Mouse (Mus musculus) adrenal gland, adult 18-20 months (tissue): Measurements from ENCODE around the gene Slc25a1. TPM values are rescaled to one million over a fixed set of nuclear protein-coding genes. Genes with fewer than 3 reads are reported as not detected.

Experiments used
- DNase-seq, 2 experiments: peaks; one replicate each; pipeline ENCODE4 v3.0.0; 2021 to 2022; ENCODE audit warnings: low spot score in 2 of 2
- total RNA-seq, 2 experiments: library from RNA; stranded (reverse); gene quantifications; 1 replicate in 1 of 2; 2 replicates in 1 of 2; pipeline ENCODE4 v1.2.3; 2021

Slc25a1 gene
- total RNA-seq, 2 experiments from 2014 or later, result 368 to 895 TPM

GRCm38 (mm10) chr16:17927351-17928082 lies 502 bp downstream of the Slc25a1 start:
- DNase-seq, result peak; percentile 36 to 52

GRCm38 (mm10) chr16:17922163-17922538 lies 5.9 kb downstream of the Slc25a1 start:
- DNase-seq, result no peak

GRCm38 (mm10) chr16:17921325-17922162 lies 6.5 kb downstream of the Slc25a1 start:
- DNase-seq, result peak; percentile 94

- DNase-seq, result no peak
Measured at GRCm38 (mm10) chr16:17920586-17920985, 7.4 kb downstream of the Slc25a1 start.

- DNase-seq, result no peak
Measured at GRCm38 (mm10) chr16:17914307-17915249, 13.4 kb downstream of the Slc25a1 start, which contains the start of gene Gsc2. TSS of gene Gsc2 (minus strand) at chr16:17915059.

GRCm38 (mm10) chr16:17911052-17911595 lies 16.9 kb downstream of the Slc25a1 start, which contains the start of gene Ess2:
TSS of gene Ess2 (minus strand) at chr16:17911348.
- DNase-seq, result peak; percentile 80 to 81

- no peak for DNase-seq
Measured at GRCm38 (mm10) chr16:17898462-17898861, 29.6 kb downstream of the Slc25a1 start, which contains the start of the genes Dgcr2 and Tssk2. TSS of gene Dgcr2 (minus strand) at chr16:17898562. TSS of gene Tssk2 (plus strand) at chr16:17898637.

GRCm38 (mm10) chr16:17896091-17896490 lies 31.9 kb downstream of the Slc25a1 start:
- no peak for DNase-seq

GRCm38 (mm10) chr16:17893923-17894322 lies 34.1 kb downstream of the Slc25a1 start, which contains the start of gene Tssk1:
TSS of gene Tssk1 (plus strand) at chr16:17894223.
- no peak for DNase-seq

- DNase-seq, result no peak
Measured at GRCm38 (mm10) chr16:17892606-17893005, 35.4 kb downstream of the Slc25a1 start.

- peak; percentile 97 to 99 for DNase-seq
Measured at GRCm38 (mm10) chr16:17891567-17891959, 36.5 kb downstream of the Slc25a1 start, which contains the start of gene Gm20518. TSS of gene Gm20518 (minus strand) at chr16:17891671.

- peak; percentile 70 to 73 for DNase-seq
Measured at GRCm38 (mm10) chr16:17890917-17891566, 37.0 kb downstream of the Slc25a1 start.

- no peak for DNase-seq
Measured at GRCm38 (mm10) chr16:17890342-17890727, 37.7 kb downstream of the Slc25a1 start.

GRCm38 (mm10) chr16:17889689-17890341 lies 38.2 kb downstream of the Slc25a1 start:
- no peak for DNase-seq

- DNase-seq, result no peak
Measured at GRCm38 (mm10) chr16:17884116-17884515, 43.9 kb downstream of the Slc25a1 start.

GRCm38 (mm10) chr16:17882196-17882595 lies 45.8 kb downstream of the Slc25a1 start:
- DNase-seq, result no peak

- no peak for DNase-seq
Measured at GRCm38 (mm10) chr16:17879571-17879970, 48.4 kb downstream of the Slc25a1 start.

- DNase-seq, result no peak
Measured at GRCm38 (mm10) chr16:17876096-17876495, 51.9 kb downstream of the Slc25a1 start.
